Mouse (Mus musculus) monocyte, adult 59 days (primary cell): ENCODE measurements around the gene Cdh16. TPM values are rescaled to one million over a fixed set of nuclear protein-coding genes. Genes with fewer than 3 reads are reported as not detected.

ENCODE experiments used
- total RNA-seq, 2 experiments: library from RNA; stranded (reverse); gene quantifications; one replicate each; pipeline ENCODE4 v1.2.4; 2023

The Cdh16 gene
- not detected for total RNA-seq

DNA sequence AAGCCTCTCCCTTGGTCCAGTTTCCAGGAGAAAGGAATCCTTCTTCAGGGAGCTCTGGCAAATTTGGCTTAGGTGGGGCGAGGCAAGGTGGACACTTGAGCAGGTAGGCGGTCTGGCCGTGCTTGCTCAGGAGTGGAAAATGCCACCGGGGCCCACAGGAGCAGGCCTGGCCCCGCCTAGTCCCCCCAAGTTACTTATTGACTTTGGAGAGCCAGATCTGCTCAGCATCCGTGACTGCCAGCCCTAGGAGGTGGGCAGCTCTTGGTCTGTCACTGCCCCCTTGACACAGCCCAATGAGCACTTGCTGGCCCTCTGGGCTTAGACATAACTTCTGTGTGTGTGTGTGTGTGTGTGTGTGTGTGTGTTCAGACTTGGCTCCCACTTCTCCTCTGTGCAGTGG is at the start of gene Cdh16:
Gene Cdh16, minus strand, starts transcription at position 236 of the 400 bp plus-strand sequence.

GRCm38 (mm10) chr8:104641426-104642323 is 17.5 kb upstream of the Cdh16 start, which contains the start of gene Ciao2b:
Gene Ciao2b (minus strand): TSS chr8:104641965.

DNA sequence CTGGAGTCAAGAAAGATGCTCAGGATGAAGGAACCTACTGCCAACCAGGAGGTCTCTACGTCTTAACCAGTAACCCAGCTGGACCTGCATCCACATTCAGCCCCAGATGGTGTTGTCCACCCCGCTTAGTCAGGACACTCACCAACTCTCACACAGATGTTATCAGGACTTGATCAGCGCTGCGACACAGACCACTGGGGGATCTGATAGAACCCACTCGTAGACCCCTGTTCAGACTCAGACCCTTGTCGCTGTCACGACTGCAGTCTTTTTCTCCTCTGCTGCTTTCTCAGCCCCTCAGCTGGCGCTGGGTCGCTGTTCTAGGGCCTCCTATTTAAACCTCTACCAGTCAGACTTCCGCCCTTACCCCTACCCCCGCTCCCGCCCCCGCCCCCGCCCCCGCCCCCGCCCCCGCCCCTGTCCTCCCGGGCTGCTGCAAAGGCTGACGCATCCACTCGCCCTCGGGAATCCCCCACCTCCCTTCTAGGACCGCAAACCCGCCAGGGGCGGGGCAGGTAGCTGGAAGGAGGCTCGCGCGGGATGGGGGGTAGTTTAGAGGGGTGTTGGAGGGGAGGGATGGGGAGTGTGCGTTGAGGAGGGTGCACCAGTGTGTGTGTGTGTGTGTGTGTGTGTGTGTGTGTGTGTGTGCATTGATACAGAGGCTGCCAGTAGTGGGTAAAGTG is 6.9 kb upstream of the Cdh16 start, which contains the start of gene Rrad:
Gene Rrad, minus strand, starts transcription at position 347 of the 683 bp plus-strand sequence.

GRCm38 (mm10) chr8:104591133-104591834 is 32.9 kb downstream of the Cdh16 start, which contains the start of gene Pdp2:
Gene Pdp2 (plus strand): TSS chr8:104591451.

Other genes with a start within 250 kb of the Cdh16 start
- 1 to 10 TPM; 3.4 to 3.6 TPM for gene Cmtm4, start 228.6 kb downstream of the Cdh16 start, total RNA-seq
- 10 to 100 TPM; 62.9 to 78.2 TPM for gene Dync1li2, start 181.3 kb downstream of the Cdh16 start, total RNA-seq
- gene Terb1, start 114.5 kb downstream of the Cdh16 start, total RNA-seq, result not detected
- 10 to 100 TPM; 20.2 to 26.1 TPM for gene Nae1, start 89.8 kb downstream of the Cdh16 start, total RNA-seq
- 1 to 10 TPM in 1 of 2 experiments, under 1 TPM in 1; 0.43 to 1.6 TPM for gene Car7, start 89.7 kb downstream of the Cdh16 start, total RNA-seq
- gene Pdp2, start 32.9 kb downstream of the Cdh16 start, total RNA-seq, result 10 to 100 TPM; 10.9 to 11.4 TPM
- gene Rrad, start 6.9 kb upstream of the Cdh16 start, total RNA-seq, result 10 to 100 TPM; 12.1 to 12.6 TPM
- 10 to 100 TPM; 24.0 to 25.6 TPM for gene Ciao2b, start 17.6 kb upstream of the Cdh16 start, total RNA-seq
- gene Ces2a, start 109.6 kb upstream of the Cdh16 start, total RNA-seq, result not detected
- gene Ces2b, start 207.2 kb upstream of the Cdh16 start, total RNA-seq, result not detected
- gene Ces2c, start 222.7 kb upstream of the Cdh16 start, total RNA-seq, result not detected